Mouse (Mus musculus) G1E-ER4 (cell line): ENCODE data around the gene Clec18a. TPM values are rescaled to one million over a fixed set of nuclear protein-coding genes. Genes with fewer than 3 reads are reported as not detected.

ENCODE experiments used
- GATA1 ChIP-seq: IDR thresholded peaks from one replicate; pipeline ENCODE4 v1.8.0; 2012; ENCODE audit warnings: low read length, inconsistent platforms
- polyA plus RNA-seq: library from polyadenylated mRNA; stranded (reverse); fragments of >175 nt; gene quantifications from 2 replicates; pipeline ENCODE4 v1.2.3, GENCODE M21; 2012

Gene Clec18a
- polyA plus RNA-seq, 1 experiment, result not detected

- no peak for TF ChIP-seq GATA1
Measured at GRCm38 (mm10) chr8:111058946-111059572, 33.2 kb downstream of the Clec18a start.

GRCm38 (mm10) chr8:111056691-111057293, 35.4 kb downstream of the Clec18a start:
- TF ChIP-seq GATA1, result no peak

- TF ChIP-seq GATA1, result no peak
Measured at GRCm38 (mm10) chr8:111056158-111056663, 36.0 kb downstream of the Clec18a start, which contains the start of gene Exosc6. Gene Exosc6 (plus strand): TSS chr8:111056339.

- no peak for TF ChIP-seq GATA1
Measured at GRCm38 (mm10) chr8:111055661-111056060, 36.6 kb downstream of the Clec18a start.

GRCm38 (mm10) chr8:111055031-111055634, 37.1 kb downstream of the Clec18a start:
- TF ChIP-seq GATA1, result no peak

GRCm38 (mm10) chr8:111053827-111054518, 38.3 kb downstream of the Clec18a start:
- no peak for TF ChIP-seq GATA1

- TF ChIP-seq GATA1, result no peak
Measured at GRCm38 (mm10) chr8:111049106-111049505, 43.1 kb downstream of the Clec18a start.

- no peak for TF ChIP-seq GATA1
Measured at GRCm38 (mm10) chr8:111048694-111049093, 43.5 kb downstream of the Clec18a start.

- no peak for TF ChIP-seq GATA1
Measured at GRCm38 (mm10) chr8:111044003-111044734, 48.1 kb downstream of the Clec18a start.

GRCm38 (mm10) chr8:111042546-111042945, 49.7 kb downstream of the Clec18a start:
- TF ChIP-seq GATA1, result no peak

- no peak for TF ChIP-seq GATA1
Measured at GRCm38 (mm10) chr8:111036591-111036990, 55.6 kb downstream of the Clec18a start.

GRCm38 (mm10) chr8:111034276-111034675, 58.0 kb downstream of the Clec18a start:
- no peak for TF ChIP-seq GATA1

GRCm38 (mm10) chr8:111033482-111034215, 58.6 kb downstream of the Clec18a start:
- no peak for TF ChIP-seq GATA1

- TF ChIP-seq GATA1, result no peak
Measured at GRCm38 (mm10) chr8:111032916-111033315, 59.3 kb downstream of the Clec18a start, which contains the start of gene Aars. Gene Aars (plus strand): TSS chr8:111033144.

- TF ChIP-seq GATA1, result no peak
Measured at GRCm38 (mm10) chr8:111031572-111031971, 60.7 kb downstream of the Clec18a start, which contains the start of gene Ddx19b. Gene Ddx19b (minus strand): TSS chr8:111031751.
